Mouse (Mus musculus): ENCODE results near the gene Tacc2. TPM values are rescaled to one million over a fixed set of nuclear protein-coding genes. Genes with fewer than 3 reads are reported as not detected.
A peak's percentile ranks its signal among the peaks of the same experiment; 100 is the strongest.

Tacc2 gene
- polyA plus RNA-seq, 1 experiment from 2014 or later, result 85.5 TPM

DNA sequence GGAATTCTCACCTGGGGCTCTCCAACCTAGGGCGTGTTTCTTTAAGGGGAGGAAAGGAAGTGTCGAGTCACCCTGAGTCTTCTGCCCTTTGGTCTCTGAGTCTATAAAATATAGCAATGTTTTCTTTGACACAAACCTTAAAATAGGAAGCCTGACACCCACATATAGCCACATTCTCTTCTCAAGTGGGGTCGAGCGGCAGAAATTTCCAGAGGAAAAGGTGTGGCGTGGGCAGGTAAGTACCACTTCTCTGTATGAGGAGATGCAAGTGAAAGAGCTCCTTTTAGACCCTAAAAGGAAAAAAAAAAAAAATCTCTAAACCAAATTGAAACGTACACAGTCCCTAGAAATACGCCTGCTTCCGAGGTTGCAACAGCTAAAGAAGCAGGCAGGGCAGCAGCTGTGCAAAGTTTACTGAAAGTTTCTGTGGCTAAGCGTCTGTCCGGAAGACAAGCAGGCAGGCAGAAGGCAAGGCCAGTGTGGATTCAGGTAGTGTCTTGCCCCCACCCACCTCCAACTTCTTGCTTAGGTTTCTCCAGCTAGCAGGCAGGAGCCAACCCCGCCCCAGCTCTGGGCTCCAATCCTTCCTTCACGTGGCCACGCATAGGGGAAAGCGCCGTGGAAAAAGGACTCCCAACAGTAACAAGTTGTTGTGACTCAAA, 68.2 kb downstream of the Tacc2 start:
- Histone ChIP-seq H3K4me3 (peak overlapping the region; percentile 50), H3K4me1 (peaks cover 13% of the 10 kb centered on the region; the same call in 1 of the 2 replicates), H3K4me2 (replicated peaks) (peak overlapping the region; percentile 81), H3K27me3 (replicated peaks) (no peaks in the 10 kb centered on the region), H3K9ac (peak overlapping the region; percentile 69), H3K27ac (peak overlapping the region; percentile 57), H3K36me3 (no peaks in the 10 kb centered on the region), H3K9me3 (no peaks in the 10 kb centered on the region)
- peak; percentile 19; the same call in 1 of the 2 replicates for ATAC-seq (ENCODE audit: low FRiP score, low read depth)
- 19% methylated on average over 15 of the region's 15 CpGs for WGBS

DNA sequence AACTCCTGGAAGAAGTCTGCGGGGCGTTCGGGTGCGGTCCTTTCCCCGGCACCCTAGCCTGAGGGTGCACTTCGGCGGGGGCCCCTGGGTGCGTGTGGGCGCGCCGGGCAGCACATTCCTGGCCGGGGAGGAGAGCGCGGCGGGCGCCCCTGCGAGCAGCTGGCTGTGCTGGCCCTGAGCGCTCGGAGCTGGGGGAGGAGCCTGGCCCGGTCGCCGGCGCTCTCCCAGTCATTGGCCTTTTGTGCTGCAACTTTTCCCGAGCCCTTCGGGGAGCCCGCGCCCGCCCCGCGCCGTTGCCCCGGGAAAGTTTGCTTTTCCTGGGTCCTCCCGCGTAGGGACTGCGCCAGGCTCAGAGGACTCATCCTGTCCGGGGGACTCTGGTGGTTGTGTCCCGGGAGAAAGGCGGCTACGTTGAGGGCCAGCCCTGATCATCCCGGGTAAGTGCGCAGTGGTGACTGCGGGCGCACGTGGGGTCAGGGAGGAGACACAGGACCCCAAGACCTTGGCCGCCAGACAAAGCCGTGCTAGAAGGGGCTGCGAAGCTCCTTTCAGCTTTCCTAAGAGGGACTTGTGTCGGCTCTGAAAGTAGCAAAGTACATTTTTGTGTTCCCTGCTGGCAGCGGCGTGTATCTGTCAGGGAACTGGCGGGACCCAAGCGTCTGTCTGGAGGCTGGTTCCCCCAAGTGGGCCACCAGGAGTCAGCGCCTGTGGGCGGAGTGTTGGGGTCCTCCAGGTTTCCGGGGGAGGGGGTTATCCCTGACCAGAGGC, 68.9 kb downstream of the Tacc2 start:
- peaks cover 13% of the 10 kb centered on the region; the same call in 1 of the 2 replicates for H3K4me1 ChIP-seq
- WGBS, result under 1% methylated on average over 50 of the region's 55 CpGs

DNA sequence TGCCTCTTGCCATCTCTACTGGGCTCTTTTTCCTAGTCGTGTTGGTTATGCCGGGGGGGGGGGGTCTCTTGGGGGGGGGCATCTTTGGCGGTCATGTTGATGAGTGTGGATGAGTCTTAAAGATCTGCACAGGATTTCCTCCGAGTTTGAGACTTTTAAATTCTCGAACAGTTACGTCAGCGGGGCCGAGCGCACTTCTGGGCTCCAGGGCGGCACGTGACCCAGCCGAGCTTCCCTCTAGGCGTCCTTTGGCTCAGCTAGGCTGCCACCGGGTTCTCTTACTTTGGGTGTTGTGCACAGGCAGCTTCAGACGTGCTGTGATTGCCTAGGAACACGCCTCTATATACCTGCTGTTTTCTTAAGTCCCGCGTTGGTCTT, 69.5 kb downstream of the Tacc2 start:
- H3K4me1 ChIP-seq, result peaks cover 13% of the 10 kb centered on the region; the same call in 1 of the 2 replicates
- peak overlapping the region; percentile 81 for H3K4me2 ChIP-seq (replicated peaks)
- peak; percentile 80 for ATAC-seq (ENCODE audit: low FRiP score, low read depth)

More for the DNA sequence above, 68.9 kb downstream of the Tacc2 start:
- H3K9ac ChIP-seq, result peak overlapping the region; percentile 69
- H3K27me3 ChIP-seq (replicated peaks), result no peaks in the 10 kb centered on the region
- peak; percentile 84 for ATAC-seq (ENCODE audit: low FRiP score, low read depth)
- no peaks in the 10 kb centered on the region for H3K9me3 ChIP-seq
- peak overlapping the region; percentile 57 for H3K27ac ChIP-seq
- no peaks in the 10 kb centered on the region for H3K36me3 ChIP-seq
- H3K4me2 ChIP-seq (replicated peaks), result peak overlapping the region; percentile 81
- H3K4me3 ChIP-seq, result peak overlapping the region; percentile 50

DNA sequence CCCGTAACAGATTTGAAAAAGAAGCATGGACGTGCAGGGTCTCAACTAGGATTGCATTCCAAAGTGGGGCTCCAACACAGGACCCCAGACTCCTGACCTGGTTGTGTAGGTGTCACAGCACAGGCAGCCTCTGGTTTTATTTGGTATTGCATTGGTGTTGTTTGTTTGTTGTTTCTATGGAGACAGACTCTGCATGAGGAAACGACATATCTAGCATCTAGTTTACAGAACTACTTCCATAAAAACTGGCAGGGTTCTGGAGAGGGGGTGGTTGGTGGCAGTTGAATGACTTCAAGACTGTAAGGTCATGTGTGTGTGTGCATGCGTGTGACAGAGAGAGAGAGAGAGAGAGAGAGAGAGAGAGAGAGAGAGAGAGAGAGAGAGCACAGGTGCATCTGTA, 70.8 kb downstream of the Tacc2 start:
- peaks cover 13% of the 10 kb centered on the region; the same call in 1 of the 2 replicates for H3K4me1 ChIP-seq
- no peaks in the 10 kb centered on the region for H3K36me3 ChIP-seq
- 0 out of 2 replicates have a peak overlapping the region, but pooled peaks have one; percentile 81 for H3K4me2 ChIP-seq (replicated peaks)
- ATAC-seq (ENCODE audit: low FRiP score, low read depth), result no peak
- no peak overlapping the region for H3K4me3 ChIP-seq
- no peak overlapping the region for H3K27ac ChIP-seq
- no peaks in the 10 kb centered on the region for H3K27me3 ChIP-seq (replicated peaks)
- 81% methylated on average over 4 of the region's 4 CpGs for WGBS
- H3K9me3 ChIP-seq, result no peaks in the 10 kb centered on the region
- H3K9ac ChIP-seq, result no peak overlapping the region

More for the DNA sequence above, 69.5 kb downstream of the Tacc2 start:
- WGBS, result under 1% methylated on average over 18 of the region's 18 CpGs
- H3K9ac ChIP-seq, result peak overlapping the region; percentile 69
- H3K4me3 ChIP-seq, result peak overlapping the region; percentile 50
- no peaks in the 10 kb centered on the region for H3K27me3 ChIP-seq (replicated peaks)
- no peak overlapping the region for H3K27ac ChIP-seq
- no peaks in the 10 kb centered on the region for H3K36me3 ChIP-seq
- H3K9me3 ChIP-seq, result no peaks in the 10 kb centered on the region

DNA sequence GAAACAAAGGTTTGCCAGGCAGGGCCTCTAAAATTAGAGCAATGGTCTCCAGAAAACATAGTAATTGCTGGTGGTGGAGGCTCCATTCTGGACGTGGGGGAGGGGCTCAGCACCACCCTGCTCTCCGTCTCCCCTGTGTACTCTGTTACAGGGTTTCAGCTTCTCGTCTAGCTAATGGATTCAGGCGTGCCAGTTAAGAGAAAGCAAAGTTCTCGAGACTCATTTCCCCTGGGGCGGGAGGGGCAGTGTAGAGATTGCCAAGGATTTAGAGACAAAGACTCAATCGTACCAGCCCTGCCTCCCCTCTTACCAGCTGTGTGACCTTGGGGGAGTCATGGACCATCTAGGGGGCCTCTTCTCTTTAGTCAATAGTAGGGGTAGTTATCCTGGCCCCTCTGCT, 72.0 kb downstream of the Tacc2 start:
- H3K9ac ChIP-seq, result no peak overlapping the region
- WGBS, result 35% methylated on average over 7 of the region's 7 CpGs
- H3K9me3 ChIP-seq, result no peaks in the 10 kb centered on the region
- H3K36me3 ChIP-seq, result no peaks in the 10 kb centered on the region
- no peak for ATAC-seq (ENCODE audit: low FRiP score, low read depth)
- no peak overlapping the region for H3K27ac ChIP-seq
- H3K4me1 ChIP-seq, result peaks cover 20% of the 10 kb centered on the region
- H3K4me3 ChIP-seq, result no peak overlapping the region
- no peak overlapping the region for H3K4me2 ChIP-seq (replicated peaks)
- no peaks in the 10 kb centered on the region for H3K27me3 ChIP-seq (replicated peaks)

DNA sequence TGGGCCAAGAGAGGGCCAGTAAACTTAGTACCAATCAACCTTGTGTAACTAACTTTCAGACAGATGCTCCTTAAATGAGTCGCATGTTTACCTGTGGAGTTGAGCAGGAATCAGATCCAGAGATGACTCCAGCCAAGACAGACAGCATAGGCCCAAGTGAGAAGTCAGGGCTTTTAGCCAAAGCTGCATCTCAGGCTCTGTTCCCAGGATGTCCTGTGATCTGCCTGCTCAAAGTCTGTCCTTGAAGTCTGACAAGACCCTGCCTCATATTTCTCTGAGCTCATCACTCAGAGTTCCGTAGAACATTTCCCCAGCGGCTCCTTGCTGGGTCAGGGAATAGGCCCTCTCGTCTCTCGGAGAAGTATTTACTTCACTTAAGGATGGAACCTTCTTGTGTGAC, 73.4 kb downstream of the Tacc2 start:
- Histone ChIP-seq H3K36me3 (no peaks in the 10 kb centered on the region), H3K27ac (no peak overlapping the region), H3K4me3 (no peak overlapping the region), H3K27me3 (replicated peaks) (no peaks in the 10 kb centered on the region), H3K4me1 (peaks cover 19% of the 10 kb centered on the region), H3K9ac (no peak overlapping the region), H3K4me2 (replicated peaks) (no peak overlapping the region), H3K9me3 (no peaks in the 10 kb centered on the region)
- ATAC-seq (ENCODE audit: low FRiP score, low read depth), result no peak
- WGBS, result 91% methylated on average over 5 of the region's 5 CpGs

DNA sequence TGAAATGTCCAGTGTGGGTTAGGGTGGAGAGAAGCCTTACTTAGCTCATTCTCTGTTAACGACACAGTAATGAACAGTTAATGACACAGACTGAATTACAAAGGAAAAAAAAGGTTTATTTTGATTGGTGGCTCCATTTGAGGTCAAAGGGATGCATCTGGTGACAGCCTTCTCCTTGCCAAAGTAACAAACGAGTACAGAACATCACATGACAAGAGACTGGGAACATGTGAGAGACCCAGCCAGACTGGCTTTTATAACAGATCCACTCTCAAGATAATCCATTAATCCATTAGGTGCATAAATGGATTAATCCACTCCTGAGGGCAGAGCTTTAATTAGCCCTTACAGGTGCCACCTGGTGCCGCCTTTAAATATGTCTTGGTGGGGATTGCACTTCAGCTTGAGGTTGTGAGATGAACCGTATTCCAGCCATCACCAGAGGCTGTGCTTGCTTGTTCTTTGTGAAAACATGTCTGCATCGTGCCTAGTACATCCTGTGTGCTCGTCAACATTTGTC, 75.9 kb downstream of the Tacc2 start:
- no peaks in the 10 kb centered on the region for H3K27me3 ChIP-seq (replicated peaks)
- ATAC-seq (ENCODE audit: low FRiP score, low read depth), result no peak

DNA sequence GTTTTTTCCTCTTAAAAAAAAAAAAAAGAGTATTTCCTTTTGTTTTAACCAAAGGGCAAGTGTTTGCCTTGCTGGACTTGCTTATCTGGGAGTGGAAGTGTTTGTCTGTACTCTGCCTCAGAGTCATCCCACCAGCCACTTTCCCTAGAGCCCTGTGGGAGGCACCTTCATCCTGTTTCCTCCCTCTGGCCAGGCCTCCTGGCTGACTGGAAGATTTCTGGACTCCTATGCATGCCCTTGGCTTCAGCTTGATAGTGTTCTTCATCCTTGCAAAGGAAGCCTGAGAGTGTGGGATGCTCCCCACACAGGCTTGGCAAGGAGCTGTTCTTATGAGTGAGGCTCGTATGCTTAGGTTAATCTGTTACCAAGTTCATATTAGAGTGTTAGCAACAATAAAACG, 77.3 kb downstream of the Tacc2 start:
- H3K4me2 ChIP-seq (replicated peaks), result no peak overlapping the region

More for the DNA sequence above, 75.9 kb downstream of the Tacc2 start:
- H3K4me2 ChIP-seq (replicated peaks), result no peak overlapping the region
- H3K4me3 ChIP-seq, result no peak overlapping the region
- H3K9ac ChIP-seq, result no peak overlapping the region
- peaks cover 8% of the 10 kb centered on the region for H3K4me1 ChIP-seq
- H3K27ac ChIP-seq, result no peak overlapping the region
- 64% methylated on average over 6 of the region's 6 CpGs for WGBS
- H3K9me3 ChIP-seq, result no peaks in the 10 kb centered on the region
- H3K36me3 ChIP-seq, result no peaks in the 10 kb centered on the region

DNA sequence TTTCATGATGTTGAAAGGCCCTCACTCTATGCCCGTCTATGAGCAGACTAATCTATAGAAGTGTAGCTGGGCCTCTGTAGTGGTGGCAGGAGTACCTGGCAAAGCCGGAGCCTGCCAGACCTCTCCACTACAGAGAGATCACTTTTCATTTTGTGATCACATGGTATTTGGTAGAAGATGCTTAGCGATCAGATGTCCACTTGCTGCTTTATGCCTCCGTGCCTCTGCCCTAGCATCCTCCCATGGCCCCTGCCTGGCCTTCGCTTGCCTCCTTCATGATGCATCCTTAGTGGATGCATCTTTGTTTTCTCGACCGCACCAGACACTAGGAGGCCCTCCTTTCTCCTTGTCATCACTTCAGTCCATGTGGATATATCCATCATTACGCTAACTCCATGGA, 79.7 kb downstream of the Tacc2 start:
- Histone ChIP-seq H3K9ac (no peak overlapping the region), H3K4me1 (peaks cover 9% of the 10 kb centered on the region), H3K4me3 (no peak overlapping the region), H3K27ac (no peak overlapping the region), H3K36me3 (no peaks in the 10 kb centered on the region), H3K27me3 (replicated peaks) (no peaks in the 10 kb centered on the region), H3K4me2 (replicated peaks) (no peak overlapping the region), H3K9me3 (no peaks in the 10 kb centered on the region)
- no peak for ATAC-seq (ENCODE audit: low FRiP score, low read depth)
- 92% methylated on average over 8 of the region's 8 CpGs for WGBS

More for the DNA sequence above, 77.3 kb downstream of the Tacc2 start:
- H3K9me3 ChIP-seq, result no peaks in the 10 kb centered on the region
- WGBS, result 79% methylated on average over 2 of the region's 2 CpGs
- H3K4me1 ChIP-seq, result peaks cover 8% of the 10 kb centered on the region
- H3K27me3 ChIP-seq (replicated peaks), result no peaks in the 10 kb centered on the region
- no peak overlapping the region for H3K9ac ChIP-seq
- no peak for ATAC-seq (ENCODE audit: low FRiP score, low read depth)
- no peak overlapping the region for H3K27ac ChIP-seq
- H3K36me3 ChIP-seq, result no peaks in the 10 kb centered on the region
- no peak overlapping the region for H3K4me3 ChIP-seq

DNA sequence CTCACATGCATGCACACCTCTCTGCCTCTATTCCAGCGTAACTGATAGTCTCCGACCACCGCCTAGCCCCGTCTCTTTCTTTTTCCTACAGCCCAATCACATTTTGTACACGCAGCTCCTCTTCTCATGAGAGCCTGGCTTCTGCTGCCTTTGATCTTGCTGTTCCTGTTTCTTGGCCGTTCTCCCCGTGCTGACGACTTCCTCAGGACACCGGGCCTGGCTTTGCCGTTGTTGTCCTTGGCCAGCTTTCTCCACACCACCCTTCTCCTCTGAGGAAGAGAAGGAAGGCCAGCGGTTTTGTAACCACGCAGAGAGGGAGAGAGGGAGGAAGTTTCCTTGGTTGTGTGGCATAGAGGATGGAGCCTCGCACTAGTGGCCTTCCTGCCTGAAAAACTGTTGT, 80.5 kb downstream of the Tacc2 start:
- no peak overlapping the region for H3K9ac ChIP-seq
- H3K9me3 ChIP-seq, result no peaks in the 10 kb centered on the region
- H3K4me2 ChIP-seq (replicated peaks), result no peak overlapping the region
- 82% methylated on average over 13 of the region's 13 CpGs for WGBS
- ATAC-seq (ENCODE audit: low FRiP score, low read depth), result no peak
- peaks cover 10% of the 10 kb centered on the region for H3K4me1 ChIP-seq
- no peaks in the 10 kb centered on the region for H3K27me3 ChIP-seq (replicated peaks)
- no peaks in the 10 kb centered on the region for H3K36me3 ChIP-seq
- H3K4me3 ChIP-seq, result no peak overlapping the region
- H3K27ac ChIP-seq, result no peak overlapping the region

DNA sequence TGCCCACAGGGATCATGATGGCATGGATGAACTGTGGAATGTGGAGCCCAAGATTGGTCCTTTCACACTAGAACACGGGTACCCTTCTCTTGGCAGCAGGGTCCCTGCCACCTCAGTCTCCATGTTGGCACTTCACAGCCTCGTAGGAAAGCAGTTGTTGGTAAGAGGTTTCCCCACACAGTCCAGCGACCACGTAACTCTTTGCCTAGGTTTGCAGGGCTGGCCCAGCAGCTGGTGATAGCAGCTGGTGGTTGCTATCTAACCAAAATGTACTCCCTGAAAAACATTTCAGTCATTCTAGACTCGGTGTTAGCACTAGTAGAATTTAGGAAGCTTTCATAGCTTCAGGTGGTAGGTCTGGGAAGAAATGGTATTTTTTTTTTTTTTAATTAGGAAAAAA, 81.9 kb downstream of the Tacc2 start:
- 93% methylated on average over 5 of the region's 5 CpGs for WGBS

DNA sequence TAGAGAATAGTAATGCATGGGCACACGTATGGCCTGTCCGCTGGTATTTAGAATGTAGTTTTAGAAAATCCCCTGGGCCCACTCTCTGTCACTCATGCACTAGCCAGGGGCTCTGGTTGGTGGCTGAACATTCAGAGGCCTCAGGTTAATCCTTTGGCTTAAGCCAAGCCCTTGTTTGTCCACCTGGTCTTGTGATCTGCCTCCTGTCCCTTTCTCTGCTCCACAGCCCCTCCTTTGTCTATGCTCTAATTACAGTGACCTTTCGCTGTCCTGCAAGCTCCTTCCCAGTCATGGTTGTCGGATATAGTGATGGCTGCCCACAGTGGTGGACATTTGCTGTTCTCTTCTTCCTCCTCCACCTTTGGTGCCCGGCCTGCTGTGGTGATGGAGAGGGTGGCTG, 85.0 kb downstream of the Tacc2 start:
- Histone ChIP-seq H3K27me3 (replicated peaks) (no peaks in the 10 kb centered on the region), H3K4me1 (peaks cover 3% of the 10 kb centered on the region; the same call in 1 of the 2 replicates), H3K9me3 (peaks cover 6% of the 10 kb centered on the region; the same call in 1 of the 2 replicates), H3K36me3 (peaks cover 5% of the 10 kb centered on the region), H3K4me2 (replicated peaks) (no peak overlapping the region), H3K4me3 (no peak overlapping the region), H3K27ac (no peak overlapping the region), H3K9ac (no peak overlapping the region)
- WGBS, result 61% methylated on average over 5 of the region's 5 CpGs
- no peak for ATAC-seq (ENCODE audit: low FRiP score, low read depth)

More for the DNA sequence above, 81.9 kb downstream of the Tacc2 start:
- H3K27me3 ChIP-seq (replicated peaks), result no peaks in the 10 kb centered on the region
- peaks cover 6% of the 10 kb centered on the region; the same call in 1 of the 2 replicates for H3K9me3 ChIP-seq
- H3K9ac ChIP-seq, result no peak overlapping the region
- no peaks in the 10 kb centered on the region for H3K36me3 ChIP-seq
- H3K4me1 ChIP-seq, result peaks cover 3% of the 10 kb centered on the region; the same call in 1 of the 2 replicates
- no peak overlapping the region for H3K27ac ChIP-seq
- ATAC-seq (ENCODE audit: low FRiP score, low read depth), result no peak
- no peak overlapping the region for H3K4me3 ChIP-seq
- H3K4me2 ChIP-seq (replicated peaks), result no peak overlapping the region

Data from neural tube, embryonic 12.5 days (tissue).